In genomic region chr17:49525911-49526310, GRCm38 (mm10) we compare ENCODE assay signal across 17 mouse cellular contexts. TPM values are rescaled to one million over a fixed set of nuclear protein-coding genes. Genes with fewer than 3 reads are reported as not detected.
A peak's percentile ranks its signal among the peaks of the same experiment; 100 is the strongest.
DNase-seq lines count a peak whose midpoint lies in the region; TF ChIP-seq lines count a peak whose summit lies in the region.
"Had no signal": no experiment of that assay in that cellular context is flagged by ENCODE, and none has a peak within 500 bp of the region (broad histone marks: within the 10 kb centered on the region; RNA-seq: fewer than 3 reads in every experiment).

No protein-coding gene starts in this region.

- peaks cover 14% of the 10 kb centered on the region for H3K4me1 ChIP-seq in forebrain, embryonic 10.5 days

- no peaks in the 10 kb centered on the region for H3K36me3 ChIP-seq in forebrain, embryonic 10.5 days (replicated peaks)
- H3K36me3 ChIP-seq: embryonic facial prominence, embryonic 10.5 days; heart, embryonic 10.5 days; hindbrain, embryonic 12.5 days had no signal

- WGBS in forebrain, embryonic 10.5 days: 90% methylated on average over 4 of the region's 4 CpGs

- H3K27ac ChIP-seq in layer of hippocampus, adult 2 months: peak overlapping the region; percentile 74
- no peak overlapping the region for H3K27ac ChIP-seq in forebrain, embryonic 10.5 days
- H3K27ac ChIP-seq: heart, embryonic 10.5 days; hindbrain, embryonic 12.5 days had no signal

- H3K9me3 ChIP-seq in forebrain, embryonic 10.5 days: no peaks in the 10 kb centered on the region
- H3K9me3 ChIP-seq: heart, embryonic 10.5 days; hindbrain, embryonic 12.5 days had no signal

- TF ChIP-seq CTCF in layer of hippocampus, adult 2 months (conservative IDR thresholded peaks at IDR 0.05): no peak

- H3K27me3 ChIP-seq in forebrain, embryonic 10.5 days (ENCODE audit: poor library complexity, severe bottlenecking): no peaks in the 10 kb centered on the region
- H3K27me3 ChIP-seq: hindbrain, embryonic 12.5 days; Patski had no signal

- DNase-seq in layer of hippocampus, adult 2 months (ENCODE audit: low spot score in 2 of 2): no peak
- DNase-seq in layer of hippocampus, adult 9-10 months (ENCODE audit: low spot score): no peak
- peak; percentile 84 for DNase-seq in cerebellum, adult 11-12 months
- peak; percentile 87 for DNase-seq in cerebellum, adult 9-10 months
- DNase-seq in cerebellum, postnatal 36 days: peak; percentile 70 to 77
- DNase-seq in forebrain, embryonic 10.5 days (ENCODE audit: extremely low spot score, low spot score): no peak
- DNase-seq in lung, adult 18-20 months: no peak
- DNase-seq: adrenal gland, postnatal 14 days; gastrocnemius, postnatal 10 days; heart, adult 18-20 months; heart, postnatal 10 days; heart, postnatal 4 days had no signal

- no peak overlapping the region for H3K4me3 ChIP-seq in layer of hippocampus, adult 2 months
- H3K4me3 ChIP-seq in forebrain, embryonic 10.5 days: no peak overlapping the region
- H3K4me3 ChIP-seq: embryonic facial prominence, embryonic 10.5 days; heart, embryonic 10.5 days; hindbrain, embryonic 12.5 days had no signal

RNA-seq across cellular contexts. Expression of gene Daam2, which starts 38.2 kb away (rescaled TPM):
- total RNA-seq in layer of hippocampus, adult 2 months (2021): 10 to 100 TPM; 61.2 to 66.7 TPM
- 1.5 and 1.7 TPM in 2 replicates for polyA plus RNA-seq in forebrain, embryonic 10.5 days (2016; fragmentation: Nextera tagmentation; extraction: Ambion mirVana)
- polyA plus RNA-seq: inflammation-experienced regulatory T-cells, adult 6 months had no signal

Comparison
In these comparisons a context has a peak if more than half of its experiments do, and no peak if none do; other contexts are left out.
1. DNase-seq: peak in cerebellum, adult 11-12 months (single experiment), cerebellum, adult 9-10 months (single experiment) and cerebellum, postnatal 36 days (2 of 2); none in layer of hippocampus, adult 2 months (0 of 2), layer of hippocampus, adult 9-10 months (single experiment), forebrain, embryonic 10.5 days (single experiment) and lung, adult 18-20 months (0 of 2).